ENCODE assay signal across 21 mouse cellular contexts in genomic region chr3:96266132-96266710, GRCm38 (mm10). TPM values are rescaled to one million over a fixed set of nuclear protein-coding genes. Genes with fewer than 3 reads are reported as not detected.
DNase-seq lines count a peak whose midpoint lies in the region; ATAC-seq and TF ChIP-seq lines count a peak whose summit lies in the region.
"Had no signal": no experiment of that assay in that cellular context is flagged by ENCODE, and none has a peak within 500 bp of the region (broad histone marks: within the 10 kb centered on the region; RNA-seq: fewer than 3 reads in every experiment).

No protein-coding gene starts in this region.

- in situ Hi-C loops in CH12.LX (cut with MboI; ENCODE audit: low pct_ligation_motif_present, low pct_unique_long_range_greater_than_20kb, low sequenced_read_pairs) = no loop called here

- TF ChIP-seq POLR2A in CH12.LX (IDR thresholded peaks at IDR 0.05; ENCODE audit: low read depth, low read length) = no peak

- H3K4me2 ChIP-seq in hindbrain, embryonic 11.5 days (replicated peaks; ENCODE audit: low read depth, low read length) = no peak overlapping the region
- H3K4me2 ChIP-seq in CH12.LX (ENCODE audit: insufficient read depth, low read depth, poor library complexity, severe bottlenecking) = peak overlapping the region; percentile 47; the same call in 1 of the 2 replicates
- H3K4me2 ChIP-seq in embryonic facial prominence, embryonic 13.5 days = no peak overlapping the region
- peak overlapping the region; percentile 31 for H3K4me2 ChIP-seq in liver, embryonic 14.5 days (ENCODE audit: low read depth)
- no peak overlapping the region for H3K4me2 ChIP-seq in intestine, embryonic 16.5 days (ENCODE audit: low read depth, low read length)
- H3K4me2 ChIP-seq: heart, embryonic 12.5 days; hindbrain, embryonic 15.5 days; limb, embryonic 15.5 days had no signal

- no peak for TF ChIP-seq EP300 in CH12.LX (IDR thresholded peaks at IDR 0.05; ENCODE audit: low read length)
- TF ChIP-seq EP300 in liver, embryonic 14.5 days (IDR thresholded peaks at IDR 0.05; ENCODE audit: low read depth) = 0 out of 2 replicates have a peak, but pooled peaks have one; percentile 32

- no peak for TF ChIP-seq RAD21 in CH12.LX (IDR thresholded peaks at IDR 0.05; ENCODE audit: low read depth, low read length)

- H3K4me1 ChIP-seq in hindbrain, embryonic 10.5 days (replicated peaks) = peaks cover 51% of the 10 kb centered on the region
- H3K4me1 ChIP-seq in hindbrain, embryonic 11.5 days (replicated peaks; ENCODE audit: control insufficient read depth, insufficient read depth, low read length) = peaks cover 5% of the 10 kb centered on the region; the same call in 1 of the 2 replicates
- H3K4me1 ChIP-seq in CH12.LX (ENCODE audit: control insufficient read depth in 1 of 2, insufficient read depth in 2 of 2) = peaks cover 0 to 46% of the 10 kb centered on the region in 2 experiments; a peak in 3 of 4 replicates
- peaks cover 42% of the 10 kb centered on the region for H3K4me1 ChIP-seq in embryonic facial prominence, embryonic 13.5 days
- peaks cover 36 to 44% of the 10 kb centered on the region in 2 experiments for H3K4me1 ChIP-seq in liver, embryonic 14.5 days (replicated peaks; ENCODE audit: control insufficient read depth in 2 of 2, insufficient read depth in 2 of 2, low read length in 1 of 2)
- peaks cover 20% of the 10 kb centered on the region for H3K4me1 ChIP-seq in intestine, embryonic 16.5 days (ENCODE audit: control insufficient read depth, insufficient read depth, low read length)

- no peak overlapping the region for H3K9ac ChIP-seq in hindbrain, embryonic 11.5 days (ENCODE audit: low read depth, low read length)
- H3K9ac ChIP-seq in CH12.LX (ENCODE audit: insufficient read depth, low read depth) = peak overlapping the region; percentile 39; the same call in 1 of the 2 replicates
- no peak overlapping the region for H3K9ac ChIP-seq in embryonic facial prominence, embryonic 13.5 days
- H3K9ac ChIP-seq in liver, embryonic 14.5 days (replicated peaks) = peak overlapping the region; percentile 49
- H3K9ac ChIP-seq in intestine, embryonic 16.5 days (ENCODE audit: low read depth, low read length) = no peak overlapping the region
- H3K9ac ChIP-seq: heart, embryonic 12.5 days; hindbrain, embryonic 15.5 days; limb, embryonic 15.5 days had no signal

- no peak for DNase-seq in hindbrain, embryonic 10.5 days (ENCODE audit: low spot score)
- no peak for DNase-seq in hindbrain, embryonic 11.5 days (ENCODE audit: low spot score)
- no peak for DNase-seq in CH12.LX (ENCODE audit: extremely low read depth)
- DNase-seq in liver, embryonic 14.5 days (ENCODE audit: low read depth in 3 of 3, low spot score in 3 of 3) = no peak
- DNase-seq in ovary, postnatal 14 days (ENCODE audit: low spot score) = no peak
- DNase-seq in adrenal gland, postnatal 10 days = no peak
- DNase-seq: adrenal gland, postnatal 14 days; cerebellum, adult 11-12 months; cerebellum, postnatal 36 days; gastrocnemius, postnatal 10 days; heart, postnatal 14 days; lung, postnatal 14 days had no signal

- no peaks in the 10 kb centered on the region for H3K27me3 ChIP-seq in hindbrain, embryonic 10.5 days (ENCODE audit: insufficient read depth, poor library complexity, severe bottlenecking)
- H3K27me3 ChIP-seq in hindbrain, embryonic 11.5 days (ENCODE audit: control insufficient read depth, insufficient read depth, low read length) = no peaks in the 10 kb centered on the region
- no peaks in the 10 kb centered on the region for H3K27me3 ChIP-seq in CH12.LX (replicated peaks)
- no peaks in the 10 kb centered on the region for H3K27me3 ChIP-seq in embryonic facial prominence, embryonic 13.5 days
- no peaks in the 10 kb centered on the region for H3K27me3 ChIP-seq in liver, embryonic 14.5 days (ENCODE audit: control insufficient read depth, insufficient read depth, low read length)
- H3K27me3 ChIP-seq in intestine, embryonic 16.5 days (replicated peaks; ENCODE audit: control insufficient read depth, insufficient read depth, low read length) = no peaks in the 10 kb centered on the region
- H3K27me3 ChIP-seq: heart, embryonic 12.5 days; hindbrain, embryonic 15.5 days; limb, embryonic 15.5 days had no signal

- H3K36me3 ChIP-seq in hindbrain, embryonic 10.5 days = no peaks in the 10 kb centered on the region
- no peaks in the 10 kb centered on the region for H3K36me3 ChIP-seq in hindbrain, embryonic 11.5 days (ENCODE audit: control insufficient read depth, insufficient read depth, low read length)
- H3K36me3 ChIP-seq in CH12.LX (replicated peaks in 1 of 2; ENCODE audit: control insufficient read depth in 1 of 2, insufficient read depth in 1 of 2, low read length in 1 of 2) = no peaks in the 10 kb centered on the region
- H3K36me3 ChIP-seq in embryonic facial prominence, embryonic 13.5 days = no peaks in the 10 kb centered on the region
- no peaks in the 10 kb centered on the region for H3K36me3 ChIP-seq in liver, embryonic 14.5 days (replicated peaks; ENCODE audit: control insufficient read depth, insufficient read depth, low read depth)
- no peaks in the 10 kb centered on the region for H3K36me3 ChIP-seq in intestine, embryonic 16.5 days (ENCODE audit: control insufficient read depth, insufficient read depth, low read length)
- H3K36me3 ChIP-seq: heart, embryonic 12.5 days; hindbrain, embryonic 15.5 days; limb, embryonic 15.5 days had no signal

- WGBS in hindbrain, embryonic 10.5 days = 89% methylated on average over 8 of the region's 8 CpGs
- WGBS in hindbrain, embryonic 11.5 days = 91% methylated on average over 8 of the region's 8 CpGs
- 86% methylated on average over 8 of the region's 8 CpGs for WGBS in embryonic facial prominence, embryonic 13.5 days
- 41% methylated on average over 8 of the region's 8 CpGs for WGBS in liver, embryonic 14.5 days (ENCODE audit: insufficient replicate concordance)
- WGBS in intestine, embryonic 16.5 days = 86% methylated on average over 8 of the region's 8 CpGs

- no peak overlapping the region for H3K4me3 ChIP-seq in hindbrain, embryonic 10.5 days
- H3K4me3 ChIP-seq in hindbrain, embryonic 11.5 days (ENCODE audit: low read depth, low read length) = no peak overlapping the region
- no peak overlapping the region for H3K4me3 ChIP-seq in CH12.LX (replicated peaks in 1 of 3; ENCODE audit: low read depth in 2 of 3, low read length in 2 of 3, poor library complexity in 1 of 3)
- H3K4me3 ChIP-seq in embryonic facial prominence, embryonic 13.5 days = no peak overlapping the region
- no peak overlapping the region for H3K4me3 ChIP-seq in liver, embryonic 14.5 days (ENCODE audit: insufficient read depth in 1 of 2, low read depth in 2 of 2, low read length in 2 of 2)
- no peak overlapping the region for H3K4me3 ChIP-seq in intestine, embryonic 16.5 days (ENCODE audit: low read length)
- H3K4me3 ChIP-seq: heart, embryonic 12.5 days; hindbrain, embryonic 15.5 days; limb, embryonic 15.5 days had no signal

- H3K9me3 ChIP-seq in hindbrain, embryonic 10.5 days = no peaks in the 10 kb centered on the region
- no peaks in the 10 kb centered on the region for H3K9me3 ChIP-seq in hindbrain, embryonic 11.5 days (ENCODE audit: control insufficient read depth, low read length)
- H3K9me3 ChIP-seq in CH12.LX (replicated peaks; ENCODE audit: low read length) = no peaks in the 10 kb centered on the region
- H3K9me3 ChIP-seq in embryonic facial prominence, embryonic 13.5 days = no peaks in the 10 kb centered on the region
- H3K9me3 ChIP-seq in liver, embryonic 14.5 days (ENCODE audit: control insufficient read depth, low read length) = no peaks in the 10 kb centered on the region
- no peaks in the 10 kb centered on the region for H3K9me3 ChIP-seq in intestine, embryonic 16.5 days (ENCODE audit: control insufficient read depth, low read length)
- H3K9me3 ChIP-seq: heart, embryonic 12.5 days; hindbrain, embryonic 15.5 days; limb, embryonic 15.5 days had no signal

- no peak for TF ChIP-seq CTCF in CH12.LX (conservative IDR thresholded peaks at IDR 0.05 in 1 of 2, IDR thresholded peaks at IDR 0.05 in 1 of 2; ENCODE audit: low read depth in 2 of 2, low read length in 2 of 2)
- no peak for TF ChIP-seq CTCF in liver, embryonic 14.5 days (IDR thresholded peaks at IDR 0.05; ENCODE audit: low read depth)

- dilution Hi-C loops in CH12.LX (cut with MboI; ENCODE audit: extremely low pct_ligation_motif_present, extremely low pct_unique_long_range_greater_than_20kb, low sequenced_read_pairs) = no loop called here

- H3K79me2 ChIP-seq in CH12.LX (replicated peaks; ENCODE audit: control insufficient read depth, extremely low read depth, insufficient read depth, poor library complexity, severe bottlenecking) = 0 out of 2 replicates have a peak, but pooled peaks cover 10% of the 10 kb centered on the region

- H3K27ac ChIP-seq in hindbrain, embryonic 10.5 days = peak overlapping the region; percentile 92
- no peak overlapping the region for H3K27ac ChIP-seq in hindbrain, embryonic 11.5 days (ENCODE audit: low read depth, low read length)
- H3K27ac ChIP-seq in CH12.LX (ENCODE audit: insufficient read depth, low read depth) = peak overlapping the region; percentile 42; the same call in 1 of the 2 replicates
- peak overlapping the region; percentile 11; the same call in 1 of the 2 replicates for H3K27ac ChIP-seq in embryonic facial prominence, embryonic 13.5 days
- peak overlapping the region; percentile 97 for H3K27ac ChIP-seq in liver, embryonic 14.5 days
- no peak overlapping the region for H3K27ac ChIP-seq in intestine, embryonic 16.5 days (ENCODE audit: low read length)
- H3K27ac ChIP-seq: hindbrain, embryonic 15.5 days; limb, embryonic 15.5 days had no signal

- no peak for ATAC-seq in hindbrain, embryonic 11.5 days (ENCODE audit: low FRiP score)
- ATAC-seq in embryonic facial prominence, embryonic 13.5 days (ENCODE audit: insufficient number of reproducible peaks, insufficient read depth, low FRiP score, low TSS enrichment, low read depth) = no peak
- ATAC-seq in liver, embryonic 14.5 days (ENCODE audit: insufficient read depth) = no peak
- no peak for ATAC-seq in intestine, embryonic 16.5 days
- ATAC-seq: activated CD4-positive, CD25-positive, alpha-beta regulatory T cell, adult 4 months; intestine, postnatal 0 days had no signal

RNA-seq across cellular contexts. Expression of gene Hist2h3b, which starts 2.2 kb away (rescaled TPM):
- polyA plus RNA-seq in hindbrain, embryonic 10.5 days (2016; fragmentation: Nextera tagmentation; extraction: Ambion mirVana) = 49.7 and 51.9 TPM in 2 replicates
- 61.9 and 71.6 TPM in 2 replicates for polyA plus RNA-seq in hindbrain, embryonic 11.5 days (2014; fragmentation: Nextera tagmentation; extraction: Ambion mirVana)
- total RNA-seq in CH12.LX (2012; rRNA removed) (1,287 and 1,421 TPM in 2 replicates), CH12.LX (2014; rRNA removed) (18.3 and 39.4 TPM in 2 replicates)
- polyA plus RNA-seq in CH12.LX (2012; ENCODE audit: insufficient read length, low read depth) = 7.2 and 12.1 TPM in 2 replicates
- 80.9 and 96.2 TPM in 2 replicates for polyA plus RNA-seq in embryonic facial prominence, embryonic 13.5 days (2015; fragmentation: Nextera tagmentation; extraction: Ambion mirVana)
- 68.0 and 127 TPM in 2 replicates for polyA plus RNA-seq in liver, embryonic 14.5 days (2012; rRNA removed)
- 91.2 and 100 TPM in 2 replicates for polyA plus RNA-seq in liver, embryonic 14.5 days (2014; fragmentation: Nextera tagmentation; extraction: Ambion mirVana)
- polyA plus RNA-seq in intestine, embryonic 16.5 days (2015; fragmentation: Nextera tagmentation; extraction: Ambion mirVana) = 21.2 and 30.8 TPM in 2 replicates
- total RNA-seq in adrenal gland, postnatal 10 days (2021) = 100 to 1,000 TPM; 500 to 681 TPM

RNA-seq across cellular contexts. Expression of gene Hist2h4, which starts 3.1 kb away (rescaled TPM):
- polyA plus RNA-seq in hindbrain, embryonic 10.5 days (2016; fragmentation: Nextera tagmentation; extraction: Ambion mirVana) = 6.8 and 13.6 TPM in 2 replicates
- polyA plus RNA-seq in hindbrain, embryonic 11.5 days (2014; fragmentation: Nextera tagmentation; extraction: Ambion mirVana) = 4.2 and 5.8 TPM in 2 replicates
- total RNA-seq in CH12.LX (2012; rRNA removed) (116 and 130 TPM in 2 replicates), CH12.LX (2014; rRNA removed) (1.0 and 2.5 TPM in 2 replicates)
- polyA plus RNA-seq in CH12.LX (2012; ENCODE audit: insufficient read length, low read depth) = 0.20 and 0.91 TPM in 2 replicates
- 11.2 and 12.5 TPM in 2 replicates for polyA plus RNA-seq in embryonic facial prominence, embryonic 13.5 days (2015; fragmentation: Nextera tagmentation; extraction: Ambion mirVana)
- 12.2 and 16.3 TPM in 2 replicates for polyA plus RNA-seq in liver, embryonic 14.5 days (2012; rRNA removed)
- 15.1 TPM in 2 replicates for polyA plus RNA-seq in liver, embryonic 14.5 days (2014; fragmentation: Nextera tagmentation; extraction: Ambion mirVana)
- polyA plus RNA-seq in intestine, embryonic 16.5 days (2015; fragmentation: Nextera tagmentation; extraction: Ambion mirVana) = 5.3 and 5.8 TPM in 2 replicates
- 10 to 100 TPM; 71.1 to 77.9 TPM for total RNA-seq in adrenal gland, postnatal 10 days (2021)

RNA-seq across cellular contexts. Expression of gene Hist2h2bb, which starts 3.3 kb away (rescaled TPM):
- polyA plus RNA-seq in hindbrain, embryonic 10.5 days (2016; fragmentation: Nextera tagmentation; extraction: Ambion mirVana) = 9.4 and 9.7 TPM in 2 replicates
- polyA plus RNA-seq in hindbrain, embryonic 11.5 days (2014; fragmentation: Nextera tagmentation; extraction: Ambion mirVana) = 15.2 and 16.9 TPM in 2 replicates
- total RNA-seq in CH12.LX (2012; rRNA removed) = 2,265 and 2,866 TPM in 2 replicates
- 36.0 and 51.9 TPM in 2 replicates for total RNA-seq in CH12.LX (2014; rRNA removed)
- 1.6 and 4.1 TPM in 2 replicates for polyA plus RNA-seq in CH12.LX (2012; ENCODE audit: insufficient read length, low read depth)
- polyA plus RNA-seq in embryonic facial prominence, embryonic 13.5 days (2015; fragmentation: Nextera tagmentation; extraction: Ambion mirVana) = 13.8 and 13.9 TPM in 2 replicates
- polyA plus RNA-seq in liver, embryonic 14.5 days (2012; rRNA removed) = 9.5 and 16.9 TPM in 2 replicates
- polyA plus RNA-seq in liver, embryonic 14.5 days (2014; fragmentation: Nextera tagmentation; extraction: Ambion mirVana) = 23.3 and 24.5 TPM in 2 replicates
- polyA plus RNA-seq in intestine, embryonic 16.5 days (2015; fragmentation: Nextera tagmentation; extraction: Ambion mirVana) = 5.3 and 6.2 TPM in 2 replicates
- total RNA-seq in adrenal gland, postnatal 10 days (2021) = 100 to 1,000 TPM; 491 to 635 TPM

RNA-seq across cellular contexts. Expression of gene Hist2h3c1, which starts 19.7 kb away (rescaled TPM):
- polyA plus RNA-seq in hindbrain, embryonic 10.5 days (2016; fragmentation: Nextera tagmentation; extraction: Ambion mirVana) = 0.42 and 0.56 TPM in 2 replicates
- 0.64 and 0.90 TPM in 2 replicates for polyA plus RNA-seq in hindbrain, embryonic 11.5 days (2014; fragmentation: Nextera tagmentation; extraction: Ambion mirVana)
- 0.67 and 1.4 TPM in 2 replicates for total RNA-seq in CH12.LX (2012; rRNA removed)
- total RNA-seq in CH12.LX (2014; rRNA removed) = 1.2 and 1.4 TPM in 2 replicates
- 0.33 and 0.34 TPM in 2 replicates for polyA plus RNA-seq in CH12.LX (2012; ENCODE audit: insufficient read length, low read depth)
- 1.5 TPM in 1 of 2 replicates, not detected in the other for polyA plus RNA-seq in embryonic facial prominence, embryonic 13.5 days (2015; fragmentation: Nextera tagmentation; extraction: Ambion mirVana)
- polyA plus RNA-seq in liver, embryonic 14.5 days (2012; rRNA removed) = 2.4 and 3.6 TPM in 2 replicates
- polyA plus RNA-seq in liver, embryonic 14.5 days (2014; fragmentation: Nextera tagmentation; extraction: Ambion mirVana) = 2.6 and 5.7 TPM in 2 replicates
- polyA plus RNA-seq in intestine, embryonic 16.5 days (2015; fragmentation: Nextera tagmentation; extraction: Ambion mirVana) = 1.3 and 1.8 TPM in 2 replicates
- under 1 TPM in 1 of 2 experiments, not detected in 1; 0.39 TPM for total RNA-seq in adrenal gland, postnatal 10 days (2021)
- total RNA-seq: layer of hippocampus, postnatal 14 days had no signal
- polyA plus RNA-seq: activated CD4-positive, CD25-positive, alpha-beta regulatory T cell, adult 4 months; small intestine, adult 2 months had no signal

RNA-seq across cellular contexts. Expression of gene Hist2h2aa1, which starts 20.9 kb away (rescaled TPM):
- 11.3 and 13.4 TPM in 2 replicates for polyA plus RNA-seq in hindbrain, embryonic 10.5 days (2016; fragmentation: Nextera tagmentation; extraction: Ambion mirVana)
- polyA plus RNA-seq in hindbrain, embryonic 11.5 days (2014; fragmentation: Nextera tagmentation; extraction: Ambion mirVana) = 11.8 and 14.6 TPM in 2 replicates
- total RNA-seq in CH12.LX (2012; rRNA removed) (1,248 and 1,515 TPM in 2 replicates), CH12.LX (2014; rRNA removed) (48.1 and 113 TPM in 2 replicates)
- polyA plus RNA-seq in CH12.LX (2012; ENCODE audit: insufficient read length, low read depth) = 0.64 and 0.98 TPM in 2 replicates
- polyA plus RNA-seq in embryonic facial prominence, embryonic 13.5 days (2015; fragmentation: Nextera tagmentation; extraction: Ambion mirVana) = 14.9 and 20.9 TPM in 2 replicates
- 45.7 and 46.3 TPM in 2 replicates for polyA plus RNA-seq in liver, embryonic 14.5 days (2012; rRNA removed)
- 32.0 TPM in 2 replicates for polyA plus RNA-seq in liver, embryonic 14.5 days (2014; fragmentation: Nextera tagmentation; extraction: Ambion mirVana)
- 13.7 and 14.1 TPM in 2 replicates for polyA plus RNA-seq in intestine, embryonic 16.5 days (2015; fragmentation: Nextera tagmentation; extraction: Ambion mirVana)
- 10 to 100 TPM; 27.3 to 37.4 TPM for total RNA-seq in adrenal gland, postnatal 10 days (2021)

Comparison
In these comparisons a context has a peak if more than half of its experiments do, and no peak if none do; other contexts are left out.
1. H3K27ac ChIP-seq: peak in hindbrain, embryonic 10.5 days (single experiment), CH12.LX (single experiment), embryonic facial prominence, embryonic 13.5 days (single experiment) and liver, embryonic 14.5 days (single experiment); none in hindbrain, embryonic 11.5 days (single experiment) and intestine, embryonic 16.5 days (single experiment).
2. H3K4me2 ChIP-seq: peak in CH12.LX (single experiment) and liver, embryonic 14.5 days (single experiment); none in hindbrain, embryonic 11.5 days (single experiment), embryonic facial prominence, embryonic 13.5 days (single experiment) and intestine, embryonic 16.5 days (single experiment).
3. H3K9ac ChIP-seq: peak in CH12.LX (single experiment) and liver, embryonic 14.5 days (single experiment); none in hindbrain, embryonic 11.5 days (single experiment), embryonic facial prominence, embryonic 13.5 days (single experiment) and intestine, embryonic 16.5 days (single experiment).